Mouse (Mus musculus): Measurements from ENCODE around the gene Olfr1357. TPM values are rescaled to one million over a fixed set of nuclear protein-coding genes. Genes with fewer than 3 reads are reported as not detected.

Gene Olfr1357
- polyA plus RNA-seq, 1 experiment from 2014 or later: not detected

Other genes starting within 250 kb of the Olfr1357 start
- 244 and 285 TPM in 2 replicates for gene Rrp1, start 205.0 kb downstream of the Olfr1357 start, polyA plus RNA-seq (2015; fragmentation: Nextera tagmentation; extraction: Ambion mirVana)
- gene Cstb, start 192.4 kb downstream of the Olfr1357 start, polyA plus RNA-seq (2015; fragmentation: Nextera tagmentation; extraction: Ambion mirVana): 148 and 222 TPM in 2 replicates
- 7.8 and 8.8 TPM in 2 replicates for gene Pdxk, start 153.1 kb downstream of the Olfr1357 start, polyA plus RNA-seq (2015; fragmentation: Nextera tagmentation; extraction: Ambion mirVana)
- gene Olfr1358, start 100.6 kb downstream of the Olfr1357 start, polyA plus RNA-seq (2015; fragmentation: Nextera tagmentation; extraction: Ambion mirVana): not detected in 2 replicates
- gene Ilvbl, start 43.7 kb downstream of the Olfr1357 start, polyA plus RNA-seq (2015; fragmentation: Nextera tagmentation; extraction: Ambion mirVana): 94.5 and 96.4 TPM in 2 replicates
- gene Syde1, start 26.1 kb downstream of the Olfr1357 start, polyA plus RNA-seq (2015; fragmentation: Nextera tagmentation; extraction: Ambion mirVana): 10.8 and 12.2 TPM in 2 replicates
- 0.09 TPM in 1 of 2 replicates, not detected in the other for gene Casp14, start 100.2 kb upstream of the Olfr1357 start, polyA plus RNA-seq (2015; fragmentation: Nextera tagmentation; extraction: Ambion mirVana)
- not detected in 2 replicates for gene Ccdc105, start 135.0 kb upstream of the Olfr1357 start, polyA plus RNA-seq (2015; fragmentation: Nextera tagmentation; extraction: Ambion mirVana)
- gene Slc1a6, start 162.4 kb upstream of the Olfr1357 start, polyA plus RNA-seq (2015; fragmentation: Nextera tagmentation; extraction: Ambion mirVana): 0.16 and 0.27 TPM in 2 replicates
- not detected in 2 replicates for gene Olfr1356, start 234.1 kb upstream of the Olfr1357 start, polyA plus RNA-seq (2015; fragmentation: Nextera tagmentation; extraction: Ambion mirVana)

Measured in heart, embryonic 16.5 days (tissue).